In the genomic region with DNA sequence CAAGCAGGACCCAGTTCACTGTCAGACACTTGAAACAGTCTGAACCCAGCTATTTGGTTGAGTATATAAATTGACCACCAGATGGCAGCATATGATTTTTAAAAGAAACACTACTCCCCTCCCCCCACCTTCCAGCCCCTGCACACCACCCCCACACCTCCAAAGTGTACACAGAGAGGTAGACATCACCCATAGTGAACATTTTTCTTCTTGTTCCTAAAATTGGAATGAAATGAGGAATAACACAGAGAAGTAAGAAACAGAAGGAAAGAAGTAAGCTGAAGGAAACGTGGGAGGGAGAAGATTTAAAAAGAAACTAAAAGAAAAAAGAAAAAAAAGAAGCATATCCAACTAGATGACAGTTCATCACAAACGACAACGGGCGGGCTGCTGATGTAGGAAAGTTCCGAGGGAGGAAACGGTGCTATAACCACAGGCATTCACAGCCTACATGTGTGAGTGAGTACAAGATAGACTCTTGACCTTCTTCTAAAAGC, we compare ENCODE assay signal across 8 mouse cellular contexts.
A peak's percentile ranks its signal among the peaks of the same experiment; 100 is the strongest.
DNase-seq lines count a peak whose midpoint lies in the region; ATAC-seq and TF ChIP-seq lines count a peak whose summit lies in the region.

No protein-coding gene starts in this region.

- no peak overlapping the region for H3K4me3 ChIP-seq in liver, embryonic 14.5 days (ENCODE audit: insufficient read depth in 1 of 2, low read depth in 2 of 2, low read length in 2 of 2)
- H3K4me3 ChIP-seq in liver, embryonic 11.5 days (ENCODE audit: low read depth, low read length) = no peak overlapping the region

- TF ChIP-seq EP300 in liver, embryonic 14.5 days (IDR thresholded peaks at IDR 0.05; ENCODE audit: low read depth) = no peak

- TF ChIP-seq CTCF in liver, embryonic 14.5 days (IDR thresholded peaks at IDR 0.05; ENCODE audit: low read depth) = peak; percentile 24; the same call in 1 of the 2 replicates

- no peak overlapping the region for H3K27ac ChIP-seq in liver, embryonic 14.5 days
- H3K27ac ChIP-seq in liver, embryonic 11.5 days (ENCODE audit: low read depth, low read length) = no peak overlapping the region

- WGBS in liver, embryonic 14.5 days (ENCODE audit: insufficient replicate concordance) = 10% methylated on average over 6 of the region's 6 CpGs
- WGBS in liver, embryonic 11.5 days = 29% methylated on average over 6 of the region's 6 CpGs

- no peaks in the 10 kb centered on the region for H3K27me3 ChIP-seq in liver, embryonic 14.5 days (ENCODE audit: control insufficient read depth, insufficient read depth, low read length)
- no peaks in the 10 kb centered on the region for H3K27me3 ChIP-seq in liver, embryonic 11.5 days (replicated peaks; ENCODE audit: control insufficient read depth, insufficient read depth, low read length)

- ATAC-seq in liver, embryonic 14.5 days (ENCODE audit: insufficient read depth) = no peak
- no peak for ATAC-seq in liver, embryonic 11.5 days (replicated peaks; ENCODE audit: low FRiP score)

- no peaks in the 10 kb centered on the region for H3K36me3 ChIP-seq in liver, embryonic 14.5 days (replicated peaks; ENCODE audit: control insufficient read depth, insufficient read depth, low read depth)
- H3K36me3 ChIP-seq in liver, embryonic 11.5 days (ENCODE audit: control insufficient read depth, insufficient read depth, low read length) = no peaks in the 10 kb centered on the region

- no peak overlapping the region for H3K9ac ChIP-seq in liver, embryonic 14.5 days (replicated peaks)
- H3K9ac ChIP-seq in liver, embryonic 11.5 days (ENCODE audit: low read depth, low read length) = no peak overlapping the region

- H3K9me3 ChIP-seq in liver, embryonic 14.5 days (ENCODE audit: control insufficient read depth, low read length) = no peaks in the 10 kb centered on the region
- H3K9me3 ChIP-seq in liver, embryonic 11.5 days (ENCODE audit: control insufficient read depth, low read length) = no peaks in the 10 kb centered on the region

- peak; percentile 21 to 30 for DNase-seq in cerebellum, postnatal 14 days
- no peak for DNase-seq in cerebellum, adult 18-20 months
- DNase-seq in liver, embryonic 14.5 days (ENCODE audit: low read depth in 3 of 3, low spot score in 3 of 3) = no peak
- no peak for DNase-seq in liver, embryonic 11.5 days (ENCODE audit: low spot score)
- DNase-seq in embryo, embryonic 10.5 days (ENCODE audit: low spot score) = peak; percentile 71
- peak; percentile 41 for DNase-seq in lung, postnatal 10 days
- peak; percentile 17 for DNase-seq in skeletal muscle tissue, adult 2 months (ENCODE audit: low read depth, low spot score)
- no peak for DNase-seq in layer of hippocampus, adult 9-10 months (ENCODE audit: low spot score)

- no peak overlapping the region for H3K4me2 ChIP-seq in liver, embryonic 14.5 days (ENCODE audit: low read depth)
- H3K4me2 ChIP-seq in liver, embryonic 11.5 days = no peak overlapping the region

- H3K4me1 ChIP-seq in liver, embryonic 14.5 days (replicated peaks; ENCODE audit: control insufficient read depth in 2 of 2, insufficient read depth in 2 of 2, low read length in 1 of 2) = no peaks in the 10 kb centered on the region
- no peaks in the 10 kb centered on the region for H3K4me1 ChIP-seq in liver, embryonic 11.5 days (replicated peaks; ENCODE audit: control insufficient read depth, insufficient read depth, low read length)

Comparison
In these comparisons a context has a peak if more than half of its experiments do, and no peak if none do; other contexts are left out.
1. DNase-seq: peak in cerebellum, postnatal 14 days (2 of 2), embryo, embryonic 10.5 days (single experiment), lung, postnatal 10 days (single experiment) and skeletal muscle tissue, adult 2 months (single experiment); none in cerebellum, adult 18-20 months (0 of 2), liver, embryonic 14.5 days (0 of 3), liver, embryonic 11.5 days (single experiment) and layer of hippocampus, adult 9-10 months (single experiment).